Mouse (Mus musculus): ENCODE data around the gene Gm6096. TPM values are rescaled to one million over a fixed set of nuclear protein-coding genes. Genes with fewer than 3 reads are reported as not detected.
"Not testable (repeated sequence)": the region's sequence is repeated elsewhere in the genome, so short reads cannot be mapped to it uniquely, and the experiment has no call there.

Gm6096 gene
- 0.71 TPM in 1 of 2 replicates, not detected in the other for polyA plus RNA-seq (2015; fragmentation: Nextera tagmentation; extraction: Ambion mirVana)

DNA sequence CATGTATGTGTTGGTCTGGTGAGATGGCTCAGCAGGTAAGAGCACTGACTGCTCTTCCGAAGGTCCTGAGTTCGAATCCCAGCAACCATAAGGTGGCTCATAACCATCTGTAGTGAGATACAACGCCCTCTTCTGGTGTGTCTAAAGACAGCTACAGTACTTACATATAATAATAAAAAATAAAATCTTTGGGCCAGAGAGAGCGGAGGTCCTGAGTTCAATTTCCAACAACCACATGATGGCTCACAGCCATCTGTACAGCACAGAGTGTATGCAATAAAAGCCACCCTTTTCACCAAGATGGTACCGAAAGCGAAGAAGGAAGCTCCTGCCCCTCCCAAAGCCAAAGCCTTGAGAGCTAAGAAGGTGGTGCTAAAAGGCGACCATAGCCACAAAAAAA, at the start of gene Gm6096:
Gene Gm6096, plus strand, starts transcription at position 301 of the 400 bp plus-strand sequence.
- Histone ChIP-seq H3K4me3 (ENCODE audit: low read length) (no peak within 1 kb of the TSS), H3K27me3 (replicated peaks; ENCODE audit: control insufficient read depth, insufficient read depth, low read length) (no peaks in the 10 kb centered on the region), H3K9ac (ENCODE audit: low read depth, low read length) (no peak within 1 kb of the TSS), H3K27ac (ENCODE audit: low read depth, low read length) (no peak within 1 kb of the TSS), H3K36me3 (ENCODE audit: control insufficient read depth, insufficient read depth, low read length) (peaks cover 10% of the 10 kb centered on the region), H3K4me1 (ENCODE audit: control insufficient read depth, insufficient read depth, low read depth, low read length) (no peaks in the 10 kb centered on the region), H3K4me2 (ENCODE audit: low read length) (no peak within 1 kb of the TSS), H3K9me3 (ENCODE audit: control insufficient read depth, low read length) (no peaks in the 10 kb centered on the region)
- WGBS = 96% methylated on average over 7 of the region's 7 CpGs
- ATAC-seq = no peak

DNA sequence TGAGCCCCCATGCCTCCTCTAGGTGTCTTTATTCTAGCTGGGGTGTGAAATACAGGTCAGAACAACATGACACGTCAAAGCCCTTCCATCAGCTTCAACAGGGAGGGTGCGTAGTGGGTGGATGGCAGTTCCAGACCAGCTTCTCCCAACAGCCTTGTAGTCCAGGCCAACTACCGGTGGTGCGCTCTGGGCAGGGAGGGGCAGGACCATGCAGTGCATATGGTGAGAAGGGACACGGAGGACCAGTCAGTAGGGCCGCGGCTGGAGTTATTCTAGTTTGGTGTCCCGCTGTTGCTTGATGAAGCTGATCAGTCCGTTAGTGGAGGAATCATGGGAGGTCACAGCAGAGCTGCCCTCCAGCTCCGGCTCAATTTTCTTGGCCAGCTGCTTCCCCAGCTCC, 48.7 kb upstream of the Gm6096 start:
- H3K36me3 ChIP-seq (ENCODE audit: control insufficient read depth, insufficient read depth, low read length) = peaks cover 62% of the 10 kb centered on the region
- WGBS = 87% methylated on average over 10 of the region's 10 CpGs
- H3K9me3 ChIP-seq (ENCODE audit: control insufficient read depth, low read length); H3K27me3 ChIP-seq (replicated peaks; ENCODE audit: control insufficient read depth, insufficient read depth, low read length); H3K9ac ChIP-seq (ENCODE audit: low read depth, low read length); H3K27ac ChIP-seq (ENCODE audit: low read depth, low read length); H3K4me3 ChIP-seq (ENCODE audit: low read length); H3K4me1 ChIP-seq (ENCODE audit: control insufficient read depth, insufficient read depth, low read depth, low read length); H3K4me2 ChIP-seq (ENCODE audit: low read length): not testable (repeated sequence)
- 0 out of 2 replicates have a peak, but pooled peaks have one; percentile 50 for ATAC-seq

DNA sequence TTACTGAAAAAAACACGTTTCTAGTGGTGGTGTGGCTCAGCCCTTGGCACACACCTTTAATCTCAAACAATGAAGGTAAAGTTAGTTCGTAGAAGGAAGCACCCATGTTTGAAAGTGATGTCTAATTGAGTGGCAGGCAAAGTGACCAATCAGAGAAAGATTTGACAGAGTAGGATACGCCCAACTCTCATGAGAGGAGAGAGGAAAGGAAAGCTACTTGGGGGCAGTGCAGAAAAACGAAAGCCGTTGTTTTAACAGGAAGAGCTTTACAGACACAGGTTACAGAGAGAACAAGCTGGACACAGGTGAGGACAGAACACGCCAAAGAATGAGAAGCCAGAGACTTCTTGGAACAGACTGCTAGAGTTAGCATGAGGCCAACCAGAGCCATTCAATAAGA, 44.5 kb upstream of the Gm6096 start:
- no peak overlapping the region for H3K27ac ChIP-seq (ENCODE audit: low read depth, low read length)
- no peak overlapping the region for H3K4me3 ChIP-seq (ENCODE audit: low read length)
- H3K9me3 ChIP-seq (ENCODE audit: control insufficient read depth, low read length) = no peaks in the 10 kb centered on the region
- 96% methylated on average over 6 of the region's 6 CpGs for WGBS
- ATAC-seq = no peak
- H3K4me2 ChIP-seq (ENCODE audit: low read length) = no peak overlapping the region
- H3K4me1 ChIP-seq (ENCODE audit: control insufficient read depth, insufficient read depth, low read depth, low read length) = no peaks in the 10 kb centered on the region
- H3K9ac ChIP-seq (ENCODE audit: low read depth, low read length) = no peak overlapping the region
- no peaks in the 10 kb centered on the region for H3K27me3 ChIP-seq (replicated peaks; ENCODE audit: control insufficient read depth, insufficient read depth, low read length)
- peaks cover 79% of the 10 kb centered on the region for H3K36me3 ChIP-seq (ENCODE audit: control insufficient read depth, insufficient read depth, low read length)

DNA sequence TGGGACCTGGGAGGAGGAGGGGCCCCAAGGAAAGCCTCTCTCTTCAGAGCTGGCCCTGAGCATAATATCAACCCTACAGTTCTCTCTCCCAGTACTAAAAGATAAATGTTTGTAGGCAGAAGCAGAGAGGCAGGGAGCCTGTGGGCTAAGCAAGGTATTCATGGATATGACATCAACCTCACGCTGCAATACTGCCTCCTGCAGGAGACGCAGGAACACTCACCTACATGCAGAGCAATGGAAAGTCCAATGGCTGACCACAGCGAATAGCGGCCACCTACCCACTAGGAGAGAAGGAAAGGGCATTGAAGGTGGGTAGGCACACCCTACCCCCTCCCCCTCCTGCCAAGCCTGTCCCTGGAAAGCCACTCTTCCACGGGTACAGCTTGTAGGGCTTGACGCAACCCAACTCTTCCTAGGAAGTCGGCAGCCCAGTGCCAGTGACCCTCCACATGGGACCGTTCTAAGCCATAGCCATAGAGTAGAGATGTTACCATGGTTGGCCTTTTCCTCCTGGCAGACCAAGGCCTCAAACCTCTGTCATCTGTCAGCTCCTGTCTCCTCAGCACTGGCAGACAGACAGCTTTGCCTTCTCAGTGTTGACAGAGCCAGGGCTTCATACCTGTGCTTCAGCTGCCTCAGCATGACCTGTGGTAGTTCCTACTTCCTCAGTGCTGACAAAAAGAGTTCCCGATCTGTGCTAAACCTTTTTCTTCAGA, 42.7 kb upstream of the Gm6096 start:
- WGBS = 92% methylated on average over 9 of the region's 9 CpGs
- Histone ChIP-seq H3K4me2 (ENCODE audit: low read length) (no peak overlapping the region), H3K4me1 (ENCODE audit: control insufficient read depth, insufficient read depth, low read depth, low read length) (no peaks in the 10 kb centered on the region), H3K27ac (ENCODE audit: low read depth, low read length) (no peak overlapping the region), H3K9ac (ENCODE audit: low read depth, low read length) (no peak overlapping the region), H3K4me3 (ENCODE audit: low read length) (no peak overlapping the region), H3K9me3 (ENCODE audit: control insufficient read depth, low read length) (no peaks in the 10 kb centered on the region), H3K36me3 (ENCODE audit: control insufficient read depth, insufficient read depth, low read length) (peaks cover 77% of the 10 kb centered on the region), H3K27me3 (replicated peaks; ENCODE audit: control insufficient read depth, insufficient read depth, low read length) (no peaks in the 10 kb centered on the region)
- ATAC-seq = no peak

DNA sequence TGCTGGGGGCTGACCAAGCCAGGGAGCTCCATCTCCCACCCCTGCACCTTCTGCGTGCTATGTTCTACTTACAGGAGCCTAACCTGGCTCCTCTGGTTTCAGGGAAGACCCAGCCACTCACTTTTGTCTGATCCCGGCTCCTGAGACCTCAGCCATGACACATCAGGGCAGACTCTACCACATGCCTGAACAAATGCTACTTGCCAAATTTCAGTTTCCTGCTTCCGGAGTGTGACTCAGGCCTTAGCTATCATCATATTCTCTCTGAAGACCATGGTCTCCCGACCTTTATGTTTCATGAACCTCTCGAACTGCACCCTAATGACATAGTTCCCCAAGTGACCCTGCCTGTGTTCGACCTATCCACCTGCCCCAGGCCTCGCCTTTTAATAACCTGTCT, 37.6 kb upstream of the Gm6096 start:
- no peak for ATAC-seq
- Histone ChIP-seq H3K9me3 (ENCODE audit: control insufficient read depth, low read length) (no peaks in the 10 kb centered on the region), H3K27ac (ENCODE audit: low read depth, low read length) (no peak overlapping the region), H3K4me1 (ENCODE audit: control insufficient read depth, insufficient read depth, low read depth, low read length) (no peaks in the 10 kb centered on the region), H3K27me3 (replicated peaks; ENCODE audit: control insufficient read depth, insufficient read depth, low read length) (no peaks in the 10 kb centered on the region), H3K4me3 (ENCODE audit: low read length) (no peak overlapping the region), H3K9ac (ENCODE audit: low read depth, low read length) (no peak overlapping the region), H3K4me2 (ENCODE audit: low read length) (no peak overlapping the region), H3K36me3 (ENCODE audit: control insufficient read depth, insufficient read depth, low read length) (peaks cover 60% of the 10 kb centered on the region)
- 95% methylated on average over 7 of the region's 7 CpGs for WGBS

DNA sequence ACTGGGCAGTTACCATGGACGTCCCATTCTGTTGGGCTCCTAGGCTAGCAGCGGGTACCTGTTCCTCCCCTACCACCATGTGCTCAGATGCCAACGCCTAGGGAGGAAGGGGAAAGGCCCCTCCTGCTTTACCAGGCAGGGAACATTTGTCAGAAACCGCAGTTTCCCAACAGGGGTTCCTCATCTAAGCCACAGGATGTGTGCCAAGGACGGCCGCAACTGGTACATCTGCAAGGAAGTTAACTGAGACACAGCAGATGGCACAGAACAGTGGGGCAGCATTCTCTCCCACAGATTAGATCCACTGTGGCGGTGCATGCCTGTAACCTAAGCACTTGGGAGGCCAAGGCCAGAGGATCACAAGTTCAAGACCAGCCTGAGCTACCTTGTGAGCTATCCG, 36.2 kb upstream of the Gm6096 start:
- ATAC-seq = no peak
- H3K4me3 ChIP-seq (ENCODE audit: low read length) = no peak overlapping the region
- 85% methylated on average over 8 of the region's 8 CpGs for WGBS

DNA sequence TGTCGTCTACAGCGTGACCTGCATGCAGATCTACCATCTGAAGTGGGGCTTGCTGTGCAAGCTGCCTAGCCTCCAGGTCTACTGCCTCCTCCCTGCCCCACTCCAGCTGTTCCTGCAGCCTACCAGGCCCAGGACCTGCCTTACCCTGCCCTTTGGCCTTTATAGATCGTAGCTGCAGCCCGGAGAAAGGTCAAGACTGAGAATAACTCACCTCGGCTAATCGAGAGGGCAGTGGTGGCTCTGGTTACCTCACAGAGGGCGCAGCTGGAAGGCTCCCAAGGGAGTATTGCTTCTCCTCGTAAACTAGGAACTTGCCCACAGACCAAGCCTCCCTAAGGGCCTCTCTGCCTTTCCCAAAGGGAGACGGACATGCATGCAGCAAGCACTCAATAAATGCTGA, 35.4 kb upstream of the Gm6096 start:
- no peak overlapping the region for H3K4me2 ChIP-seq (ENCODE audit: low read length)
- no peak overlapping the region for H3K9ac ChIP-seq (ENCODE audit: low read depth, low read length)
- 91% methylated on average over 9 of the region's 9 CpGs for WGBS
- H3K9me3 ChIP-seq (ENCODE audit: control insufficient read depth, low read length) = no peaks in the 10 kb centered on the region
- H3K4me3 ChIP-seq (ENCODE audit: low read length) = no peak overlapping the region
- no peak for ATAC-seq
- no peak overlapping the region for H3K27ac ChIP-seq (ENCODE audit: low read depth, low read length)
- no peaks in the 10 kb centered on the region for H3K27me3 ChIP-seq (replicated peaks; ENCODE audit: control insufficient read depth, insufficient read depth, low read length)
- H3K36me3 ChIP-seq (ENCODE audit: control insufficient read depth, insufficient read depth, low read length) = peaks cover 66% of the 10 kb centered on the region
- H3K4me1 ChIP-seq (ENCODE audit: control insufficient read depth, insufficient read depth, low read depth, low read length) = no peaks in the 10 kb centered on the region

More for the DNA sequence above, 36.2 kb upstream of the Gm6096 start:
- Histone ChIP-seq H3K4me1 (ENCODE audit: control insufficient read depth, insufficient read depth, low read depth, low read length) (no peaks in the 10 kb centered on the region), H3K4me2 (ENCODE audit: low read length) (no peak overlapping the region), H3K27me3 (replicated peaks; ENCODE audit: control insufficient read depth, insufficient read depth, low read length) (no peaks in the 10 kb centered on the region), H3K9me3 (ENCODE audit: control insufficient read depth, low read length) (no peaks in the 10 kb centered on the region), H3K27ac (ENCODE audit: low read depth, low read length) (no peak overlapping the region), H3K36me3 (ENCODE audit: control insufficient read depth, insufficient read depth, low read length) (peaks cover 61% of the 10 kb centered on the region), H3K9ac (ENCODE audit: low read depth, low read length) (no peak overlapping the region)

DNA sequence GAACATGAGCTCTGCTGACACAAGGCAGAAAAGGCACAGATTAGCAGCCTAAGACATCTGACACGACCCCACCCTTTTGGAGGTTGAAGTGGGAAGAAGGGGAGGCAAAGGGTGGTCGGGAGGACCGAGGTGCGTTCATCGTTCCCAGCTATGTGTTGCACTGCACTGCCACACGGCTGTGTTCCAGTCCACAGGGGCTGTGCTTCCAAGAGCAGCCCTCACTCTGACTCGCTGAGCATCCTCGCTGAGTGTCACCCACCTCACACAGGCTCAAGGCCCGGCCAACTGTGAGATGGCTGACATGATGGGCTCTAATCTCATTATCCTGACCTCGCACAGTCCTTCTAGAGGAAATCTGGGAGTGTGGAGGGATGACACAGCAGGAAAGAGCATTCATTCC, 34.4 kb upstream of the Gm6096 start:
- Histone ChIP-seq H3K36me3 (ENCODE audit: control insufficient read depth, insufficient read depth, low read length) (peaks cover 64% of the 10 kb centered on the region), H3K9me3 (ENCODE audit: control insufficient read depth, low read length) (no peaks in the 10 kb centered on the region), H3K4me1 (ENCODE audit: control insufficient read depth, insufficient read depth, low read depth, low read length) (no peaks in the 10 kb centered on the region), H3K4me3 (ENCODE audit: low read length) (no peak overlapping the region), H3K9ac (ENCODE audit: low read depth, low read length) (no peak overlapping the region), H3K27ac (ENCODE audit: low read depth, low read length) (no peak overlapping the region), H3K27me3 (replicated peaks; ENCODE audit: control insufficient read depth, insufficient read depth, low read length) (no peaks in the 10 kb centered on the region), H3K4me2 (ENCODE audit: low read length) (no peak overlapping the region)
- no peak for ATAC-seq
- WGBS = 93% methylated on average over 10 of the region's 10 CpGs

DNA sequence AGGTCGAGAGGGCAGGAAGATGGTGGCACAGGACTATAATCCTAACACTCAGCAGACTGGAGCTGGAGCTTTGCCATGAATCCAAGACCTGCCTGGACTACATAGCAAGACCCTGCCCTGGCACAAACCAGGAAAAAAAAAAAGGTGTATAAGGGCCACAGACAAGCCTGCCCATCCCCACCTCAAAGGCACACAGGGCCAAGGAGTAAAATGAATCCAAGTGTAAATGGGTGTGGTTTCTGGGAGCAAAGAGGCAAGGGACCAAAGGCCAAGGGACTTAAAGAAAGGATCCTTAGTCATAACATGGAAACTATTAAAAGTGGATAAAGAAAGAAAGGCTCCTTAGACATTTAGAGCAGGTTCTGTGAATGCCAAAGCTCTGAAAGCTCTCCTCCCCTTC, 32.3 kb upstream of the Gm6096 start:
- H3K27ac ChIP-seq (ENCODE audit: low read depth, low read length) = no peak overlapping the region
- ATAC-seq = no peak
- peaks cover 58% of the 10 kb centered on the region for H3K36me3 ChIP-seq (ENCODE audit: control insufficient read depth, insufficient read depth, low read length)
- no peak overlapping the region for H3K4me3 ChIP-seq (ENCODE audit: low read length)
- no peak overlapping the region for H3K9ac ChIP-seq (ENCODE audit: low read depth, low read length)
- 82% methylated on average over 1 of the region's 1 CpGs for WGBS
- H3K27me3 ChIP-seq (replicated peaks; ENCODE audit: control insufficient read depth, insufficient read depth, low read length) = no peaks in the 10 kb centered on the region
- no peaks in the 10 kb centered on the region for H3K4me1 ChIP-seq (ENCODE audit: control insufficient read depth, insufficient read depth, low read depth, low read length)
- no peak overlapping the region for H3K4me2 ChIP-seq (ENCODE audit: low read length)
- H3K9me3 ChIP-seq (ENCODE audit: control insufficient read depth, low read length) = no peaks in the 10 kb centered on the region

All from hindbrain, embryonic 16.5 days (tissue).